Mouse (Mus musculus) heart, embryonic 13.5 days (tissue): Measurements from ENCODE around the gene E2f2. TPM values are rescaled to one million over a fixed set of nuclear protein-coding genes. Genes with fewer than 3 reads are reported as not detected.

ENCODE experiments used
- ATAC-seq: fragments of 200-750 bp; cut with Nextera tagmentation; 2 replicates; pipeline ENCODE4 v1.8.0; 2017; ENCODE audit warnings: moderate TSS enrichment; ENCODE audit not compliant: insufficient number of reproducible peaks, low FRiP score, low TSS enrichment; ENCODE audit errors: extremely low read depth
- H3K27ac ChIP-seq: fragments of 300-500 bp; sonication (generic); replicated peaks from 2 replicates; pipeline ENCODE4 v1.5.1; 2015; ENCODE audit warnings: moderate library complexity, mild to moderate bottlenecking, inconsistent platforms
- H3K27me3 ChIP-seq: fragments of 300-500 bp; sonication (generic); replicated peaks from 2 replicates; pipeline ENCODE4 v1.6.1; 2015; ENCODE audit warnings: mild to moderate bottlenecking, inconsistent platforms
- H3K36me3 ChIP-seq: fragments of 300-500 bp; sonication (generic); 2 replicates; pipeline ENCODE4 v1.6.1; 2015; ENCODE audit warnings: mild to moderate bottlenecking, inconsistent platforms
- H3K4me1 ChIP-seq: fragments of 300-500 bp; sonication (generic); 2 replicates; pipeline ENCODE4 v1.6.1; 2015; ENCODE audit warnings: inconsistent platforms
- H3K4me2 ChIP-seq: fragments of 300-500 bp; sonication (generic); 2 replicates; pipeline ENCODE4 v1.6.1; 2015; ENCODE audit warnings: inconsistent platforms, mild to moderate bottlenecking, moderate library complexity
- H3K4me3 ChIP-seq: fragments of 300-500 bp; sonication (generic); 2 replicates; pipeline ENCODE4 v1.5.1; 2015; ENCODE audit warnings: moderate library complexity, mild to moderate bottlenecking, inconsistent platforms
- H3K9ac ChIP-seq: fragments of 300-500 bp; sonication (generic); 2 replicates; pipeline ENCODE4 v1.6.1; 2015; ENCODE audit warnings: inconsistent platforms, mild to moderate bottlenecking, moderate library complexity
- H3K9me3 ChIP-seq: fragments of 300-500 bp; sonication (generic); 2 replicates; pipeline ENCODE4 v1.6.1; 2016; ENCODE audit warnings: inconsistent platforms
- WGBS: fragments of 180-500 bp; shearing (Covaris S2); methylation state at CpG from one replicate; pipeline ENCODE4 v1.1.7; 2015; ENCODE audit warnings: mixed read lengths; 5-methylcytosine and 5-hydroxymethylcytosine counted together
- polyA plus RNA-seq: library from polyadenylated mRNA; unstranded; fragments of >200 nt; fragmentation: Nextera tagmentation; extraction: Ambion mirVana; gene quantifications from 2 replicates; pipeline ENCODE4 v1.2.1, GENCODE M21; 2015

E2f2 gene
- polyA plus RNA-seq, 1 experiment from 2014 or later: 6.6 TPM

GRCm38 (mm10) chr4:136134978-136135873 lies 37.0 kb upstream of the E2f2 start:
- ATAC-seq: peak; percentile 16; the same call in 1 of the 2 replicates
- 3% methylated on average over 50 of the region's 50 CpGs for WGBS
- Histone ChIP-seq H3K9me3 (no peaks in the 10 kb centered on the region), H3K27ac (peak overlapping the region; percentile 97), H3K36me3 (no peaks in the 10 kb centered on the region), H3K4me2 (peak overlapping the region; percentile 82), H3K27me3 (0 out of 2 replicates have a peak, but pooled peaks cover 2% of the 10 kb centered on the region), H3K4me1 (peaks cover 56% of the 10 kb centered on the region), H3K9ac (peak overlapping the region; percentile 83), H3K4me3 (peak overlapping the region; percentile 52)

GRCm38 (mm10) chr4:136135874-136136728 lies 36.1 kb upstream of the E2f2 start:
- 38% methylated on average over 9 of the region's 9 CpGs for WGBS
- peak overlapping the region; percentile 97 for H3K27ac ChIP-seq
- peak overlapping the region; percentile 82 for H3K4me2 ChIP-seq
- no peaks in the 10 kb centered on the region for H3K36me3 ChIP-seq
- H3K9me3 ChIP-seq: no peaks in the 10 kb centered on the region
- peak overlapping the region; percentile 83; the same call in 1 of the 2 replicates for H3K9ac ChIP-seq
- ATAC-seq: no peak
- H3K27me3 ChIP-seq: 0 out of 2 replicates have a peak, but pooled peaks cover 2% of the 10 kb centered on the region
- peak overlapping the region; percentile 52 for H3K4me3 ChIP-seq
- peaks cover 62% of the 10 kb centered on the region for H3K4me1 ChIP-seq

- peak overlapping the region; percentile 34 for H3K9ac ChIP-seq
Measured at GRCm38 (mm10) chr4:136139326-136140110, 32.7 kb upstream of the E2f2 start.

GRCm38 (mm10) chr4:136140327-136141250 lies 31.6 kb upstream of the E2f2 start:
- peak; percentile 65 for ATAC-seq
- peak overlapping the region; percentile 72 for H3K4me2 ChIP-seq
- H3K9me3 ChIP-seq: no peaks in the 10 kb centered on the region
- peaks cover 9% of the 10 kb centered on the region for H3K36me3 ChIP-seq
- H3K4me1 ChIP-seq: peaks cover 76% of the 10 kb centered on the region
- WGBS: 8% methylated on average over 31 of the region's 31 CpGs
- peak overlapping the region; percentile 97 for H3K27ac ChIP-seq
- H3K27me3 ChIP-seq: peaks cover 3% of the 10 kb centered on the region
- H3K9ac ChIP-seq: peak overlapping the region; percentile 92
- peak overlapping the region; percentile 27 for H3K4me3 ChIP-seq

More at GRCm38 (mm10) chr4:136139326-136140110, 32.7 kb upstream of the E2f2 start:
- H3K4me3 ChIP-seq: no peak overlapping the region
- peak overlapping the region; percentile 72 for H3K4me2 ChIP-seq
- WGBS: 45% methylated on average over 17 of the region's 17 CpGs
- no peaks in the 10 kb centered on the region for H3K9me3 ChIP-seq
- H3K4me1 ChIP-seq: peaks cover 72% of the 10 kb centered on the region
- H3K36me3 ChIP-seq: no peaks in the 10 kb centered on the region
- no peak for ATAC-seq
- peak overlapping the region; percentile 97 for H3K27ac ChIP-seq
- H3K27me3 ChIP-seq: peaks cover 2% of the 10 kb centered on the region; the same call in 1 of the 2 replicates

GRCm38 (mm10) chr4:136142267-136143192 lies 29.7 kb upstream of the E2f2 start:
- peaks cover 15% of the 10 kb centered on the region for H3K36me3 ChIP-seq
- 17% methylated on average over 17 of the region's 17 CpGs for WGBS
- H3K27ac ChIP-seq: peak overlapping the region; percentile 97
- peak overlapping the region; percentile 92 for H3K9ac ChIP-seq
- H3K4me2 ChIP-seq: peak overlapping the region; percentile 72
- H3K27me3 ChIP-seq: peaks cover 9% of the 10 kb centered on the region
- peak overlapping the region; percentile 71 for H3K4me3 ChIP-seq
- no peak for ATAC-seq
- H3K9me3 ChIP-seq: no peaks in the 10 kb centered on the region
- peaks cover 83% of the 10 kb centered on the region for H3K4me1 ChIP-seq

- Histone ChIP-seq H3K4me3 (peak within 1 kb of the TSS; percentile 71), H3K4me1 (peaks cover 83% of the 10 kb centered on the region), H3K4me2 (peak within 1 kb of the TSS; percentile 72), H3K27ac (peak within 1 kb of the TSS; percentile 98), H3K36me3 (peaks cover 15% of the 10 kb centered on the region), H3K9me3 (no peaks in the 10 kb centered on the region), H3K27me3 (peaks cover 9% of the 10 kb centered on the region), H3K9ac (peak within 1 kb of the TSS; percentile 92)
- WGBS: 1% methylated on average over 39 of the region's 39 CpGs
- ATAC-seq: peak; percentile 65
Measured at GRCm38 (mm10) chr4:136143193-136143976, 28.8 kb upstream of the E2f2 start, which contains the start of gene Id3. Gene Id3, plus strand, starts transcription at chr4:136143497.

GRCm38 (mm10) chr4:136144126-136144926 lies 27.9 kb upstream of the E2f2 start:
- Histone ChIP-seq H3K4me1 (peaks cover 82% of the 10 kb centered on the region), H3K4me3 (peak overlapping the region; percentile 71), H3K27me3 (peaks cover 9% of the 10 kb centered on the region), H3K9ac (peak overlapping the region; percentile 92), H3K4me2 (peak overlapping the region; percentile 72), H3K36me3 (peaks cover 15% of the 10 kb centered on the region), H3K9me3 (no peaks in the 10 kb centered on the region), H3K27ac (peak overlapping the region; percentile 98)
- ATAC-seq: no peak
- WGBS: under 1% methylated on average over 50 of the region's 50 CpGs

GRCm38 (mm10) chr4:136144927-136145292 lies 27.3 kb upstream of the E2f2 start:
- H3K27ac ChIP-seq: peak overlapping the region; percentile 98
- H3K9me3 ChIP-seq: no peaks in the 10 kb centered on the region
- H3K9ac ChIP-seq: peak overlapping the region; percentile 92
- peak overlapping the region; percentile 71 for H3K4me3 ChIP-seq
- 3% methylated on average over 11 of the region's 11 CpGs for WGBS
- no peak for ATAC-seq
- peak overlapping the region; percentile 72 for H3K4me2 ChIP-seq
- H3K36me3 ChIP-seq: peaks cover 15% of the 10 kb centered on the region
- H3K27me3 ChIP-seq: peaks cover 9% of the 10 kb centered on the region
- peaks cover 76% of the 10 kb centered on the region for H3K4me1 ChIP-seq
